Mouse (Mus musculus) ES-E14 (cell line): ENCODE measurements around the gene Inip. TPM values are rescaled to one million over a fixed set of nuclear protein-coding genes. Genes with fewer than 3 reads are reported as not detected.

Source experiments
- DNase-seq: peaks from one replicate; pipeline ENCODE4 v3.0.0-alpha.2; 2013; ENCODE audit warnings: low read depth, low spot score
- H3K27ac ChIP-seq: 2 replicates; pipeline ENCODE4 v1.5.1; 2012; ENCODE audit warnings: low read depth, mild to moderate bottlenecking, low read length, moderate library complexity, mixed read lengths; ENCODE audit not compliant: poor library complexity, insufficient read depth, severe bottlenecking
- H3K36me3 ChIP-seq: 2 replicates; pipeline ENCODE4 v1.6.1; 2012; ENCODE audit warnings: mild to moderate bottlenecking, low read length, moderate library complexity, mixed read lengths; ENCODE audit not compliant: control insufficient read depth, poor library complexity, insufficient read depth, severe bottlenecking
- H3K4me1 ChIP-seq, 2 experiments: fragments of 150-350 bp in 1 of 2; sonication (generic) in 1 of 2; 2 replicates each; pipeline ENCODE4 v1.6.1; 2012; ENCODE audit warnings: low read length in 2 of 2, mild to moderate bottlenecking in 1 of 2, mixed read lengths in 1 of 2; ENCODE audit not compliant: control insufficient read depth in 2 of 2, insufficient read depth in 2 of 2, poor library complexity in 1 of 2
- H3K4me3 ChIP-seq, 2 experiments: fragments of 150-350 bp in 1 of 2; sonication (generic) in 1 of 2; 2 replicates each; pipeline ENCODE4 v1.5.1; 2012; ENCODE audit warnings: low read length in 2 of 2, low read depth in 1 of 2, mild to moderate bottlenecking in 1 of 2, mixed read lengths in 1 of 2; ENCODE audit not compliant: insufficient read depth in 1 of 2, poor library complexity in 1 of 2, severe bottlenecking in 1 of 2
- H3K9ac ChIP-seq: 2 replicates; pipeline ENCODE4 v1.6.1; 2012; ENCODE audit warnings: low read depth, mild to moderate bottlenecking, low read length, mixed read lengths; ENCODE audit not compliant: poor library complexity, insufficient read depth, severe bottlenecking
- H3K9me3 ChIP-seq: fragments of 150-350 bp; sonication (generic); 2 replicates; pipeline ENCODE4 v1.6.1; 2012; ENCODE audit warnings: low read depth, mild to moderate bottlenecking, low read length; ENCODE audit not compliant: control insufficient read depth, insufficient read depth
- CHD2 ChIP-seq: IDR thresholded peaks from 2 replicates; pipeline ENCODE4 v1.6.1; 2014; ENCODE audit warnings: mild to moderate bottlenecking, low read depth, low read length, inconsistent platforms
- HCFC1 ChIP-seq: IDR thresholded peaks from 2 replicates; pipeline ENCODE4 v1.6.1; 2012; ENCODE audit warnings: low read length, inconsistent platforms, borderline replicate concordance; ENCODE audit not compliant: insufficient read depth
- MAFK ChIP-seq: IDR thresholded peaks from 2 replicates; pipeline ENCODE4 v1.6.1; 2014; ENCODE audit warnings: mild to moderate bottlenecking, low read depth, low read length, inconsistent platforms; ENCODE audit not compliant: insufficient read depth
- ZC3H11A ChIP-seq: IDR thresholded peaks from 2 replicates; pipeline ENCODE4 v1.6.1; 2012; ENCODE audit warnings: low read depth, mild to moderate bottlenecking, inconsistent platforms, low read length, borderline replicate concordance
- ZNF384 ChIP-seq: IDR thresholded peaks from 2 replicates; pipeline ENCODE4 v1.6.1; 2012; ENCODE audit warnings: low read depth, low read length, inconsistent platforms
- in situ Hi-C, 2 experiments: fragments of 600-800 bp; cut with MboI; formaldehyde crosslinking; loops; one replicate each; pipeline ENCODE4 v1.15.1; 2025; ENCODE audit warnings: low sequenced_read_pairs in 2 of 2, inconsistent platforms in 1 of 2; ENCODE audit not compliant: unreplicated experiment in 2 of 2
- total RNA-seq: library from RNA; depleted of rRNA; stranded (reverse); fragments of 300-350 nt; gene quantifications from 2 replicates; pipeline ENCODE4 v1.2.3, GENCODE M21; 2012; rRNA removed

Inip gene
- total RNA-seq, 1 experiment: 31.5 TPM

- no peak overlapping the region for H3K9ac ChIP-seq
- in situ Hi-C loops: no loop called here
- no peak for TF ChIP-seq ZNF384
- TF ChIP-seq ZC3H11A: no peak
- no peak for TF ChIP-seq HCFC1
- TF ChIP-seq CHD2: no peak
- TF ChIP-seq MAFK: no peak
- no peak overlapping the region for H3K4me3 ChIP-seq
- no peak for DNase-seq
- H3K36me3 ChIP-seq: no peaks in the 10 kb centered on the region
- H3K4me1 ChIP-seq: no peaks in the 10 kb centered on the region
- no peaks in the 10 kb centered on the region for H3K9me3 ChIP-seq
- H3K27ac ChIP-seq: no peak overlapping the region
Measured at GRCm38 (mm10) chr4:59726501-59726900, 74.9 kb downstream of the Inip start.

- no peak overlapping the region for H3K27ac ChIP-seq
- no peaks in the 10 kb centered on the region for H3K36me3 ChIP-seq
- in situ Hi-C loops: no loop called here
- H3K4me1 ChIP-seq: no peaks in the 10 kb centered on the region
- no peak for DNase-seq
- no peak overlapping the region for H3K9ac ChIP-seq
- H3K4me3 ChIP-seq: no peak overlapping the region
- H3K9me3 ChIP-seq: no peaks in the 10 kb centered on the region
- TF ChIP-seq HCFC1: no peak
- TF ChIP-seq MAFK: no peak
- TF ChIP-seq ZC3H11A: no peak
- TF ChIP-seq CHD2: no peak
- TF ChIP-seq ZNF384: no peak
Measured at GRCm38 (mm10) chr4:59725579-59725978, 75.8 kb downstream of the Inip start.

GRCm38 (mm10) chr4:59721811-59722210, 79.6 kb downstream of the Inip start:
- DNase-seq: no peak
- TF ChIP-seq ZC3H11A (no peak), ZNF384 (no peak), HCFC1 (no peak), MAFK (no peak), CHD2 (no peak)

More at GRCm38 (mm10) chr4:59721811-59722210, 79.6 kb downstream of the Inip start:
- in situ Hi-C loops: no loop called here
- Histone ChIP-seq H3K4me1 (peaks cover 0 to 11% of the 10 kb centered on the region in 2 experiments; a peak in 2 of 4 replicates), H3K4me3 (no peak overlapping the region), H3K9me3 (no peaks in the 10 kb centered on the region), H3K9ac (no peak overlapping the region), H3K27ac (no peak overlapping the region), H3K36me3 (peaks cover 7% of the 10 kb centered on the region; the same call in 1 of the 2 replicates)

Other genes starting within 250 kb of the Inip start
- gene Hsdl2, start 220.0 kb downstream of the Inip start, total RNA-seq: 4.2 and 7.1 TPM in 2 replicates
- 14.6 and 14.9 TPM in 2 replicates for gene E130308A19Rik, start 175.4 kb downstream of the Inip start, total RNA-seq
- gene Snx30, start 4.3 kb upstream of the Inip start, total RNA-seq: 16.0 and 19.8 TPM in 2 replicates
- gene Slc46a2, start 113.5 kb upstream of the Inip start, total RNA-seq: 0.05 TPM in 1 of 2 replicates, not detected in the other
- gene Mup4, start 159.1 kb upstream of the Inip start, total RNA-seq: not detected in 2 replicates
- 2.5 and 2.8 TPM in 2 replicates for gene Mup6, start 162.7 kb upstream of the Inip start, total RNA-seq